Mouse (Mus musculus) brain, embryonic 18.5 days (tissue): ENCODE results near the gene Calr.
A peak's percentile ranks its signal among the peaks of the same experiment; 100 is the strongest.

ENCODE experiments used
- DNase-seq: peaks from one replicate; pipeline ENCODE4 v3.0.0-alpha.2; 2012; ENCODE audit warnings: low read depth, low spot score

Gene Calr

GRCm38 (mm10) chr8:84815547-84815946 lies 31.2 kb downstream of the Calr start:
- DNase-seq = no peak

DNA sequence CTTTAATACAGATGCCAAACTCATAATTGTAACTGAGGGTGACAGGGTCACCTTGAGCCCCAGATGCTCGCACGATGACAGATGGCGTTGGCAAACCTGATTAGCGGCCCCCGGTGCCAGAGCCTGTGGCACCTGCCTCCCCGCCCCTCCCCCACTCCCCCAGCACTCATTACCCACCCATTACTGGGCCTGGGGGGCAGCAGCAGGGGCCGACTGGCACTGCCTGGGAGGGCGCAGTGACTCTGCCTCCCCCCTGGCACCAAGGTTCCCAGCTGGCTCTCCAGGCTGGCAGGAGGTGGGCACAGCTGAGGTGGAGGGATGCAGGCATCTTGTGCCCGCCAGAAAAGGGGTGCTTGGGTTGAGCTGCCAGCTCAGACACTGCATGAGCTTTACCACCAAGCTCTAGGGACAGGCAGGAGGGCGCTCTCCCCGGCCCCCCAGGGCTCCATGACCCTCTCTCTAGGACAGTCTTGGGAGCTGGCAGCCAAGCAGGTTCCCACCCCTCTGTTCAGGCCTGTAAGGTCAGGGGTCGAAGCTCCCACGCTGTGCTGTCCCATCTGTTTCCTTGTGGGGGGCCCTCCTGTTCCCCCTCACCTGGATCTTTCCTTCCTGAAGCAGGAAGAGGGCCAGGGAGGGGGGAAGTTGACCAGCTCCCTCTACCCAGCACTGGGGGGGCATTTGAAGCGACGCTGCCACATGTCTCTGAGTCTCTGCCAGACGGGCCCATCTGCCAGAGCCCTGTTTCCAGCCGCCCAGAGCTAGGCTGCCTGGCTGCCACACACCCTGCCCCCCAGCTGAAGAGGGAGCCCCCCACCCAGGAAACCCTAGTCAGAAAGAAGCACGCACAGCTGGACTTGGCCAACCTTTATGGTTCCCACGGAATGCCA lies 31.9 kb downstream of the Calr start:
- DNase-seq = no peak

- no peak for DNase-seq
These were observed 32.5 kb downstream of the Calr start for GRCm38 (mm10) chr8:84814240-84814554.

DNA sequence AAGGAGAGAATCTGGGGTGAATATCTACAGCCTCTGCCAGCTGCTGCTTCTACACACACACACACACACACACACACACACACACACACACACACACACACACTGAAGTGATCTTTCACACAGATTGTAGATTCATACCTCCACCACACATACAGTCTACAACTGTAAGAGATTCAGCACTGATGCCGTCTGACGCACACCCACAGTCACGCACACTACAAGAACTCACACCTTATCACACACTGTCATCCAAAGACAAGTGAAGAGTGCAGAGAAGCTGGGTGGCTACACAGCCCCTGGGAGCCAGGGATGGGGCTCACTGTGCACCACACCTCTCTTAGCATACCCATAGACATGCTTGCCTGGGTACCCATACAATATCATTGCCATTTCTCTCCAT lies 32.9 kb downstream of the Calr start:
- no peak for DNase-seq

GRCm38 (mm10) chr8:84813059-84813458 lies 33.7 kb downstream of the Calr start:
- no peak for DNase-seq

DNA sequence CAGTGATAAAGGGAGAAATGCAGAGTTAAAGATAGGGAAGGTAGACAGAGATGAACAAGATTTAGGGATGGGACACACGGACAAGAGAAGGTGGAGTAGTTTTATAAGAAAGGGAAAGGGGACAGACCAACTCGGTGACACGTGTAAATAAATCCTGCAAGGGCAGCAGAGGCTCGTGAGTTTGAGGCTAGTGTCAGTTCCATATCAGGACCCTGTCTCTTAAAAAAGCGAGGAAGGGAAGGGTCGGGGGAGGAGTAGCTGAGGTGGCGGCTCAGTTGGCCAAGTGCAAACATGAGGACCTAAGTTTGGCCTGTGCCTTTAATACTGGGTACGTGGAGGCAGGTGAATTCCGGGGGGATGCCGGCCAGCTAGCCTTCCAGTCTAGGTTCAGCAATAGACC lies 35.4 kb downstream of the Calr start:
- DNase-seq = no peak

- DNase-seq = no peak
These were observed 35.8 kb downstream of the Calr start for GRCm38 (mm10) chr8:84810896-84811295.

GRCm38 (mm10) chr8:84809941-84810280 lies 36.8 kb downstream of the Calr start:
- no peak for DNase-seq

- DNase-seq = no peak
These were observed 37.4 kb downstream of the Calr start for GRCm38 (mm10) chr8:84809109-84809940.

DNA sequence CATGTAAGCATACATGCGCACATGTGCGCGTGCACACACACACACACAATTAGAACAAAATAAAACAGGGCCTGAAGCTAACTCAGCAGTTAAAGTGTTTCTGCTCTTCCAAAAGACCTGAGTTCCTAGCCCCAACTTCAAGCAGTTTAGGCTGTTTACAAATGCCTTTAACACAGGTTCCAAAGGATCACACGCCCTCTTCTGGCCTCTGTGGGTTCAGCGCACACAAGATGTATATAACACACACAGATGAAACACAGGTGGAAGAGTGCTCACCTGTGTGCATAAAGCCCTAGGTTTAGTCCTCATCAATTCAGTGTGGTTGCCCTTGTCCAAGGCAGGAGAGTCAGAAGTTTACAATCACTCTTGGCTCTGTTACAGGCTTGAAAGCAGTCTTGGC lies 40.7 kb downstream of the Calr start:
- DNase-seq = no peak

GRCm38 (mm10) chr8:84799999-84800831 lies 46.5 kb downstream of the Calr start, which contains the start of gene Nfix:
Gene Nfix, minus strand, starts transcription at chr8:84800344.
- no peak for DNase-seq

DNA sequence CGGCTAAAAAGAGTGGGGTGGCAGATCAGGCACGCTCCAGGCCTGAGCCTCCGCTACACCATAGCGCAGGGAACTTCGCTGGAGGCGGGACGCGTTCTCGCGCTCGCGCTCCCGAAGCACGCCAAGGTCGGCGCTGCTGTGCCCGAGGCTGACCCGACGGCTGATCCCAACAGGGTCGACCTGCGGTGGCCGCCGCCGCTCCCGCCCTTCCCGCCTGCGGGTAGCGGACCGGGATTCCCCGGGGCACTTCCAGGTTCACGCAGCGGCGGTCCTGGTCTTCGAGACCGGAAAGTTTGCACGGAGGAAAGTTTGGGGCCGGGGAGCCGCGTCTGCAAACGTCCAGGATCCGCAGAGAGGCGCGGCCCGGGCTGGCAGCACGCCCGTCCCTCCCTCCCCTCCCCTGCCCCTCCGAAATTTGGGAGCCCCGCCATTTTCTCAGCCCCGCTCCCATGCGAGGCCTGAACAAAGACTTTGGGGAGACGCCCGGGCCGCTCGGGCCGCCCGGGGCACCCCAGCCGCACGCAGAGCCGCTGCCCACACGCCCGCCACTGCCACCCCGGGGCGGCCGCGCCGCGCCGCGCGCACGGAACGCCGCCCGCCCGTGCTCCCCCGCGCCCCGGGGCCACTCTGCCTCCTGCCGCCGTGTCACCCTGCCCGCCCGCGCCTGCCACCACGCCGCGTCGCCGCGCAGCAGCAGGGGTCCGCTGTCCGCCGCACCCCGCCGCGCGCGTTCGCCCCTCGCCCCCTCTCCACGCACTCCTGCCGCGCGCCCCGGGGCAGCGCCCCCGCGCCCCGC lies 47.4 kb downstream of the Calr start:
- no peak for DNase-seq

DNA sequence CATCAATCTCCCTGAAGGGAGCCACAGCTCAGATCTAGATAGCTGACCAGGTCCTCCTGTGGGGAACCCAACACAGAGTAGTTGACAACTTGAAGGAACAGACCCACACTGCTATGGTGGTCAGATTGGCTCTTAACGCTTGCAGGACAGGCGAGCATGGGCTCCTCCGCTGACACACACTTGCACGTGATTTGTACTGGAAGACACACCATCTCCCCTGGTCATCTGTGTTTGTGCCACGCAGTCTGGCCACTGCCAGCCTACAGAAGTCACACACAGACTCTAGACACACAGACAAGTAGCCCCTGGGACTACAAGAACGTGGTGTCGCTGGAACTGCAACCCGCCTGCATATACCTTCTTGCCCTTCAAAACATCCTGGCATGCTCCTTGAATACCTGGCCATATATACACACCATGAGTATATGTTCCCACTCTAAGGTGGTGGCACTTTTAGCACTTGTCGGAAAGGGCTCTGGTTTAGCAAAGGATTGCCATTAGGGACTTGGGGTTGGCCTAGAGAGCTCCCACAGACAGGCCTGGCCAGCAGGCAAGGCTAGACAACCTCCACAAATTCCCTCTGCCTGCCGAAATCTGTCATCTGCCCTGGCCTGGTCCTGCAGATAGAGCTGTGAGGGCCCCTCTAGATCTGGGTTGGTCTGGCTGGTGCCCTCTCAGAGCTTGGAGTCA lies 48.1 kb downstream of the Calr start:
- DNase-seq = no peak

DNA sequence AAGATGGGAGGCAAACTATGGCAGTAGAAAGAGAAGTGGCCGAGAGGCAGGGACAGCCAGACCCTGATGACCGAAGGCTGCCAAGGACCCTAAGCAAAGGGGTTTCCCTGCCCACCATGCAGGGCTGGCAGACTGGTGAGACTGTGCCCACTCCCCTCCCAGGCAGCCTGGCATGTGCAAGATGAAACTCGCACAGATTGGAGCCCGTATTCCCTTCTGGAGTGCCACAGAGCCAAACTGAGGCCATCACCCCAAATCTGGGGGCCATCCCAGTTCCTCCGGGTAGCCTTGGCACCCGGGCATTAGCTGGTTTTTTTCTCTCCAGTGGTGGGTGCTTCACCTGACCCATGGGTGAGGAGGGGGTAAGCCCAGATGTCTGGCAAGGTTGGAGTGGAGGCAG lies 48.8 kb downstream of the Calr start:
- no peak for DNase-seq

DNA sequence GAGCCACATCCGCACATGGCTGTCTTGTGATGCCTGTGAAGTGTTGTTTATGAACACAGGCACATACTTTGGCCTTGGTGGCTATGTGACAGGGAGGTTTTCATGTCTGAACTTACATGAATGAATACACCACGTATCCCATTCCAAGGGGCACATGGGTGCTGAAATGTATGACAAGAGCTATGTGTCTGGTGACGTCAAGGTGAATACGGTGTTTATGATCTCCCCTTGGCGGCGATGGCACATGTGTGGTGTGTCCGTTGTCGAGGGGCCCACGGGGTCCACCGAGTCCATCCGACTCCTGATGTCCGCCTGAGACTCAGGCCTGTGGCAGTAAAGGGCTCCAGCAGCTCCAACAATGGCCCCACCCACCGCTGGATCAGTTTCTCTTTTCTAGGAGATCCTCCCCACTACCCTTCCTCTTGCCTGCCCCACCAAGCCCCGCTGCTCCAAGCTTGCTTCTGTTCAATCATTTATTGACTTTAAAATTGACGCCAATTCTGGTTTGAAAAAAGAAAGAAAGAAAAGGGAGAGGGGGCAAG lies 49.4 kb downstream of the Calr start:
- DNase-seq = no peak

- DNase-seq = no peak
These were observed 52.2 kb downstream of the Calr start for GRCm38 (mm10) chr8:84794486-84794885.

GRCm38 (mm10) chr8:84793791-84794485 lies 52.8 kb downstream of the Calr start:
- DNase-seq = peak; percentile 89

- no peak for DNase-seq
These were observed 53.6 kb downstream of the Calr start for GRCm38 (mm10) chr8:84793134-84793533.

DNA sequence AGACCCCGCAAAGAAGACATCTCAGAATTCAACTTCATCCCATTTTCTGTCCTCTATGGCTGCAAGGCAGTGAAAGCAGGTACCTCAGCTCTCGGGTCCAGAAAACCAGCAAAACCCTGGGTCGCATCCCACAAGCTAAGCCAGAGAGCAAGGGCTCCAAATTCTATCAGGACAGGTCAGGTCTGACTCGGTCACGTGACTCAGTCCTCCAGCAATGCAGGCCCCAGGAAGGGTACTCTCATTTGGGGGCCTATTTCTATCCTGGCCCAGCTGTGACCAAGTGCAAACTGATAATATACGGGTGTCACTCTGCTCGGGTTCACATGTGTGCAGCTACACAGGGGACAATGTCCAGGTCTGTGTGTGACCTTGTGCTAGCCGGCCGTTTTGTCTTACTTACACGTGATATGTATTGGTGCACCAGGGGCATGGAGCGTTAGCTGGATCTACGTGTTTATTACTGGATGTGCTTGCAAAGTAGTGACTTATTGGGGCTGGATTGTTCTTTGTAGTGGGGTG lies 54.2 kb downstream of the Calr start:
- DNase-seq = no peak
